Mouse (Mus musculus): ENCODE measurements around the gene Sipa1l3.

The Sipa1l3 gene

DNA sequence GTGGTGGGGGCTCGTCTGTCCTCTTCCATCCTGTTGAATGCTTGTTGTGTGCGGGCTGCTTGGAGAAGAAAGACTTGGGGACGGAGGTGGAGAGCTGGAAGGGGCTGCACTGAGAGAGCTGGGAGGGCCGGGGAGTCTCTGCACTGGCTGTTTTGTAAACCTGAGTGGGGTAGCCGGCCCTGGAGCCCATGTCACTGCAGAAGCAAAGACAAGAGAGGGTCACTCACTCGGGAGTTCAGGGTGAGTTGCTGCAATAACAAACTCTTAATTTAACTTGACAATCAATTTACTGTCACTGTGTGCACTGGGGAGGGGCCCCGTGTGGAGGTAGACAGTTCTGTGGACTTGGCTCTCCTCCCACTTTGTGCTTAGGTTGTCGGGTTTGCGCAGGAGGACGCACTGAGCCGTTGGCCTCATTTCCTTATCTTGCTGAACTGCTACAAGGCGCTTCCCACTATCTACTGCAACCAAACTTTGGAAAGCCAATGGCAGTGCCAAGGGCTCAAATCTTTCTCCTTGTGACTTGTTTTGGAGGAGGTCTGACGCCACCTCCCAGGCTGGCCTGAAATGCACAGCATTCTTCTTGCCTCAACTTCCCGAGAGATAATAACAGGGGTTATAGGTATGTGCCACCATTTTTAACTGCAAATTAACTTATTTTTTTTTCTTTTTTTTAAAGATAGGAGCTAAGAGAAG, 179.3 kb downstream of the Sipa1l3 start:
- DNase-seq (ENCODE audit: low read depth in 2 of 2, low spot score in 2 of 2): no peak

DNA sequence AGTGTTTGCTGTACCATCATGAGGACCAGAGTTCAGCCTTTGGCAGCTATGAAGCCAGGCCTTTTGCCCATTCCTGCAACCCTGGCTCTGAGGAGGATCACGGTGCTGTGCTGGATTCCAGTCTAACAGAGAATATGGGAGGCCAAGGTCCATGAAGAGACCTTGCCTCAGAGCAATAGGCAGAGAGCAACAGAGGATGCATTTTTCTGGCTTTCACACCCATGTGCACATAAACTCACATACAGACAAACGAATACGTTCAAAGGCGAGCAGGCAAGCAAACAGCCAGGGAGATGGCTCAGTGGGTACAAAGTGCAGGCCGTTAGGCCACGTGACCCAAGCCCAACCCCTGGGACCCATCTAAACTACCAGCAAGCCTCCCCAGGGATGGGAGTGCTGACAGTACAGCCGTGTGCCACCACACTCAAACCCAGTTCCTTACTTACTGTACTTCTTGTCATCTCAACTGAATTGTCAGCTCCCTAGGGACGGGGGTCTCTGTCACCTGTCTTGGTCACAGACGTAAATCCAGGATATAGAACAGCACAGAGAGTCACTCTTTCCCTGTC, 180.0 kb downstream of the Sipa1l3 start:
- DNase-seq (ENCODE audit: low read depth in 2 of 2, low spot score in 2 of 2): no peak

DNA sequence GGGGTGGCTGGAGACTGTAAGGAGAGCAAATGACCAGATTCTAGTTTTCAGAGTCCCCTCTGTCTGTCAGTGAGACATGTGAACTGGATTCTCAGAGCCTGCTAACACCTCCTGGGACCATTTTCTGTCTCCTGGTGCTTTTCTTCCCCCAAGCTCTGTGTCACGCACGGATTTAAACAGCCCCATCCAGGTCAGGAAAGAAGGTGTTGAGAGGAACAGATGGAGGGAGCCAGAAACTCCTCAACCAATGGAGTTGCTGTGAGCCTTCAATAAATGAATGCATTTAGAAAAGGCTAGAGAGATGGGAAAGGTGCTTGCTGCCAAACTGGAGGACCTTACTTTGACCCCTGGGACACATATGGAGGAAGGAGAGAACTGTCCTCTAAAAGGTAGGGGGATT, 180.7 kb downstream of the Sipa1l3 start:
- no peak for DNase-seq (ENCODE audit: low read depth in 2 of 2, low spot score in 2 of 2)

DNA sequence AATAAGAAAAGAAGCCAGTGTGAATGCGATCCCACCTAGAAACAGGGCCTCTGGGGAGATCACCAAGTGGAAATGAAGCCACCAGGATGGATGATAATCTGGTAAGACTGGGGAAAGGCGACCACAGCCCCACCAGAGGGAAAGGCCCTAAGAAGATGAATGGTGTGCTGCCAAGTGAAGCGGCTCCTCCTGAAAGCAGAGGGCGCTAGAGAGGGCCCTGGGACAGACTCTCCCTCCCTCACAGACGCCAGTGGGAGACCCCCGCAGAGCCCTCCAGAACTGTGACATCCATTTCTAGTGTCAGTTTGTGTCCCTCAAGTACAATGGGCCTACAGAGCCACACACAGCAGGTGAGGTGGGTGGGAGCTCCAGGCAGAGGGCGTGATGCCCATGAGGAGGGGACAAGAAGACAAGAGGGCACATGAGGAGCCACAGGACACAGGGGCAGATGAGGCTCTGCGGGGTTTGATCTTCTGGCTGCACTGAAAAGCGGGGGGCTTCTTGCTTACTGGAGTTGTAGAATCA, 181.6 kb downstream of the Sipa1l3 start:
- no peak for DNase-seq (ENCODE audit: low read depth in 2 of 2, low spot score in 2 of 2)

DNA sequence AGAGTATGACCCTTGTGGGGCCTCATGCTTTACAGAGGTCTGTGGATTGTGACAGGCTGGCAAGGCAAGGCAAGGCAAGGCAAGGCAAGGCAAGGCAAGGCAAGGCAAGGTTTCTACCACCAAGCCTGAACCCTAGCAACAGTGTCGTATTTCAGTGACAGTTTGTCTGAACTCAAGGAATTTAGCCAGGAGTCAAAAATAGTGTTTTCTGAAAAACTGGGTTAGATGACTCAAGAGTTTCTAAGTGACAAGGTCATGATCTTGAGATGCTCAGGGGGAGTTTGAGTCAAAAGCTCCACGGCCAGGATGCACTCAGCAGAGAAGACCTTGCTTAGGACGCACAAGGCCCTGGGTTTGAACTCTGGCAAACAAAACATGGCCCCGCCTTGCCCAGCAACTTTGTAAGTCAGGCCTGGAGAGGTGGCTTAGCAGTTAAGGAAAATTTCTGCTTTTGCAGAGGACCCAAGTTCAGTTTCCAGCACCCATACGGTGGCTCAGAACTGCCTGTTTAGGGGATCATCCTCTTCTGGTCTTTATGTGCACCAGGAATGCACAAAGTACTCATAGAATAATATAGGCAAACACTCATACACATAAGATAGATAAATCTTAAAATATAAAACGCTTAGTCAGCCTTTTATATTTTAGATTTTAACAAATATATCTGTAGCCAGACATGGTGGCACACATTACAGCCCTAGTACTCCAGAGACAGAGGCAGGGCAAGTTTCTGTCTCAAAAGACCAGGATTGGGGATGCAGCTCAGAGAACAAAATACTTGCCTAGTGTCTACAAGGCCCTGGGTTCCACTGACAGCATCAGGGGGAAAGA, 182.4 kb downstream of the Sipa1l3 start:
- no peak for DNase-seq (ENCODE audit: low read depth in 2 of 2, low spot score in 2 of 2)

DNA sequence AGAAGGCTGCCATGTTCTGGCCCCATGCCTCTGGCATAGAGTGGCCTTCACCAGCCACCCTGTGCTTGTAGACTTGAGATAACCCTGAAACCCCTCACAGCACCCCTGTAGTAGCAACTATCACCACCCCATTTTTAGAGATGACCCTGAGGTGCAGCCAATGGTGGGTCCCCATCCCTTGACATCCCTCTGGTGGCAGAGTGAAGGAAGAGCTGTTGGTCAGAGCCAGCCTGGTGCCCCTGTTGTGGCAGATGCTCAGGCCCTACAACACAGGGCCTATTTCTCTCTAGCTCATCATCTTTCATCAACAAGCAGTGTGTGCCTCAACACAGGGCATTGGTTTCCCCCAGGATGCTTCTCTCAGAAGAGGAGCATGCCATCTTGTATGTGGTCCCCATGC, 183.2 kb downstream of the Sipa1l3 start:
- DNase-seq (ENCODE audit: low read depth in 2 of 2, low spot score in 2 of 2): no peak

DNA sequence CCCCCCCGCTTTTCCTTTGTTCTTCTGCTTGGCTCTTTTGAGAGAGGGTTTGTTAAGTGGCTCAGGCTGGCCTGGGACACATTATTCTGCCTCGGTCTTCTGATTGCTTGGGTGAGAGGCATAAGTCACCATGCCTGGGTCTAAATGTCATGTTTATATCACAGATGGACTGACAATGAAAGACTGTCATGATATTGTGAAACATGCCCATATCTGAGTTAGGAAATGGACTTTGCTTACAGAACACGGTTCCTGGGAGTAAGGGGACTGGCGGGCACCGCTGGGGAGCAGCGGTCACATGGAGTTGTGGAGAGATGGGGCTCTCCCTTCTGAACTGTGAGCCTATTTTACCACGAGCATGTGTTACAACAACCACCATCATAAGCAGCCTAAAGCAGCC, 184.3 kb downstream of the Sipa1l3 start:
- no peak for DNase-seq (ENCODE audit: low read depth in 2 of 2, low spot score in 2 of 2)

DNA sequence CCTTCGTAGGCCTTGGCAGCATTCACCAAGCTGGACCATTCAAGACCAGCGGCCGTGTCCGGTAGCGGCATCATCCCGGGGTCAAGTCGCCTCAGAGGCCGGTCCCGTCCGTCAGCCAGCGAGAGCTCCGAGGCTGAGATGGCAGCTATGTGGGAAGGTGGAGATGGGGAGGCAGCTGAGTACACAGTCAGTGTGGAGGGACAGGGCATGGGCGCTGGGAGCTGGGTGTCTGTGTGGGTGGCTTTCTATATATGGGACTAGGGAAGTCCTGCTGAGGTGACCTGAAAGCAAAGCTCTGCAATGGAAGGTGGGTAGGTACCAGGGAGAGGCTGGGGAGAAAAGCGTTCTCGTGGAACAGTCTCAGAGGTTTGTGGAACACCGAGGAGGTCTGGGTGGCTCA, 189.5 kb downstream of the Sipa1l3 start:
- DNase-seq (ENCODE audit: low read depth in 2 of 2, low spot score in 2 of 2): no peak

DNA sequence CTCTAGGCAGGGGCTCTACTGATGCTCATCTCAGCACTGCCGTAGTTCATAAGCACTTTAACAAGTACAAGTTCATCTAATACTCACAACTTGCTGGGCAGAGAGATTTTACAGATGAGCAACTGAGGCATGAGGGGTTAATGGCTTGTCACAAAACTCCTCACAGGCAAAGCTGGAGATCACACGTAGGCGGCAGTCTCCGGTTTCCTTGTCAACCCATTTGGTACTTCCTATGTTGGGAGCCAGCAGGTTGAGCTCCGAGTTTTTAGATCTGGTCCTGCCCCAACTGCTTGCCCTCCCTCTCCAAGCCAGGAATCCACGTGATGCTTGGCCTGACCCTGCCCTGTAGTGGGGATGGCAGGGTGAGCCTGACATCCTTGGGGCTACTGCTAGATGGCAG, 191.4 kb downstream of the Sipa1l3 start:
- DNase-seq (ENCODE audit: low read depth in 2 of 2, low spot score in 2 of 2): no peak

DNA sequence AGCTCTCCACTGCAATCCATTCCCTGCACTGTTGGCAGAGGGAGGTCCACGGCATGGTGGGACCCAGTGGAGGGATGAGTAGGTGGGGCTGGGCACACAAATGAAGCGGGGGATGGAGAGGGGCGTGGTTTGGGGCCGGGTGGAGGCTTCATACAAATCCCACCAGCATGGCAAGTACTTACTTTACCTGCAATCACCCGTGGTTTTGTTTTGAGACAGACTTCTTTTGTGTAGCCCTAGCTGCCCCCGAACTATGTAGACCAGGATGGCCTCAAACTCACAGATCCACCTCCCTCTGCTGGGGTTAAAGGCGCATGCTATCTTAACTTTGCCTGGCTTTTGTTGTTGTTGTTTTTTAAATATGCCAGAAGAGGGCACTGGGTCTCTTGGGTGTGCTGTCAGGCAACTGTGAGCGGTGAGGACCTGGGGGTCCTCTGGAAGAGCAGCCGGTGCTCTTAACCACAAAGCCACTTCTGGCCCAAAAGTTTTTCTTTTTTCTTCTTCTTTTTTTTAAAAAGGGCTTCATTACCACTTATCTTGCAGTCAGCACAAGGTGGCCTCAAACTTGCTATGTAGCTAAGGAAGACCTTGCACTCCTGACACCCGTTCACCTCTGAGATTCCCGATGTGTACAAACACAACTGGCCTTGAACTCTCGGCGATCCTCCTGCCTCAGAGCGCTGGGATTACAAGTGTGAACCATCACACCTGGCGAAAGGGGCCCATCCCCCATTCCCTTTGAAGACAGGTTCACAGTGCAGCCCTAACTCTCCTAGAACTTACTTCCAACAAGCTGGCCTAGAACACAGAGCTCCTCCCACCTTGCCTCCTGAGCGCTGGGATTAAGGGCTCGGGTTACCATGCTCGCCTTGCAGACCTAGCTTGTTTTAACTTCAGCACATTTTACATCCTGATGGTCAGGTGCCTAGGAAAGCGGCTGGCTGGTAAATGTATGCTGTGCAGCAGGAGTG, 198.8 kb downstream of the Sipa1l3 start:
- DNase-seq (ENCODE audit: low read depth in 2 of 2, low spot score in 2 of 2): no peak

DNA sequence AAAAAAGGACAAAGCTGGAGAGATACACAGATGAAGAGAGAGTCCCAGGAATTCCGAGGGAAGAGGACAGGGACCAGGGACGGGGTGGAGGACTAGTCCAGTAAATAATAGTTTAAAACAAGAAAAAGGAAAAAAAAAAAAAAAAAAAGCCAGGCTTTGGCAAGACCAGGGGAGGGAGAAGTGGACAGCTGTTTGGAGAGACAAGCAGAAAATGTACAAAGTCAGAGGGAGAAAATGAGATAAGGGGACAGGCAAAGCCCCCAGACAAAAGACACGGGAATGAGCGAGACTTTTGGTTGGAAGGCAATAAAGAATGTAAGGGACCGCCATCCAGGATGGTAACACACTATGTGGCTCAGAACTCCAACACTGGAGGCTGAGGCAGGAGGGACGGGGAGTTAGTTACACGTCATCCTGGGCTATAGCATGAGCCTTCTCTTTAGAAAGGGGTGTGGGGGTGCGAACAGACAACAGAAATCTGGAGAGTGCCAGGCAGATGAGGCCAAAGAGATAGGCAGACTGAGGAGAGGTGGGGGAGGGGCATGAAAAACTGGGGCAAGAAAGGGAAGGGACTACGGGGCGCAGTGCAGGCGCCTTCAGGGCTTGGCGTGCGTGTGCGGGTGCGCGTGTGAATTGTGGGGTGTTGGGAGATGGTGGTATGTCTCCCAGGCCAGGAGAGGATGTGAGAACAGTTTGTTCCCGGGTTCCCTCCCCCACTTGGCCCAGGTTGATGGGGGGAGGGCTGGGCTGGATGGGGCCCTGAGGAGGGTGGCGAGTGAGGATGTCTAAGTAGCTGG, 200.1 kb downstream of the Sipa1l3 start:
- no peak for DNase-seq (ENCODE audit: low read depth in 2 of 2, low spot score in 2 of 2)

DNA sequence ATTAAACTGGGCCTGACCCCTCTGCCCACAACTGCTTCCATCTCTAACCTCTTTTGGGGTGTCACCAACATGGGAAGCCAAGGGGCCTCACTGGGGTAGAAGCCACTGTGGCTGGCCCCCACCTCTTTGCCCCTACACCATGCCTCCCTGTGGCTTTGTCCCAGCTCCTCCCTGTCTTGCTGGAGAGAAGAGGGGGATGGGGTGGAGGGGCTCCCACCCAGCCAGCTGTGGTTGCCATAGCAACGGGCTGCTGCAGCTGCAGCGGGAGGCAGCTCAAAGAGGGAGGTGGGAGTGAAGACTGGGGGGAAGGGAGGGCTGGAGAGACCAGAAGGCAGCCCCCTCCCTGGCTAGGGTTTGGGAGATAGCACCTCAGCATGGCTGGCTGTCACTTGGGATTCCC, 200.9 kb downstream of the Sipa1l3 start:
- no peak for DNase-seq (ENCODE audit: low read depth in 2 of 2, low spot score in 2 of 2)

DNA sequence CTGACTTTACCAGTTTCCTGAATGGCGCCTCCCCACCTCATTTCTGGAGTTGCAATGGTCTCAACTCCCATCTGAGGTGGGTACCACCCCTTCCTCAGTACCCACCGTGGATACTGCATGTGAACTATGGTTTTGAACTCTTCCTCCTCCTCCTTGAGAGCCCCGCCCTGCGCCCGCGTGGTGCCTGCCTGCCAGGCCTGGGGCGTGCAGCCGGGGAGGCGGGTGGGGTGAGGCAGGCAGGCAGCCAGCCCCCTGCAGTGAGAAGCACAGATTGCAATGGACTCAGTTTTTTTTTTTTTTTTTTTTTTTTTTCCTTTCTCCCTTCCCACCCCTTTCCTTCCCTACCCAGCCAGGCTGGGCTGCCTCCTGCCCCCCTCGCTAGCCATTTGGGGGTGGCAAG, 201.5 kb downstream of the Sipa1l3 start:
- no peak for DNase-seq (ENCODE audit: low read depth in 2 of 2, low spot score in 2 of 2)

DNA sequence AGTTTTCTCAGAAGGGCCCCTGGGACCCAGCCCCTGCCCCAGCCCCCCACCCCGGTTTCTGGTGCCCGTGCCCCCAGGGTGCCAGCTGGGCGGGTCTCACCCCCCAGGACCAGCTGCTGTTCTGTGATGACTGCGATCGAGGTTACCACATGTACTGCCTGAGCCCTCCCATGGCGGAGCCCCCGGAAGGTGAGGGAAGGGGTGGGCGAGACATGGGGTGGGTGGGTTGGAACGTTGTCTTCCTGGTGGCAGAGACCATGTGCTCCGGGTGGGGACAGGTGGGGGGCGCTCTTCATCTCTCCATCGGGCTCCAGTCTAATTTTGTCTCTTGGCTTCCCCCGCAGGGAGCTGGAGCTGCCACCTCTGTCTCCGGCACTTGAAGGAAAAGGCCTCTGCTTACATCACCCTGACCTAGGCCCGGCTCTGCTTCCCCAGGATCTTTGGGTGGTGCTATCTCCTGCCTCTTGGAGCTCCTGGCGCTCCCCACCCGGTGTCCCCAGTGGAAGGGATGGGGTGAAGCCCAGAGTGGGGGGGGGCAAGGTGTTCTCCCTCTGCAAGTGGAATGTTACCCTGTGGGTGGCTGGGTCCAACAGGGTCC, 202.2 kb downstream of the Sipa1l3 start:
- no peak for DNase-seq (ENCODE audit: low read depth in 2 of 2, low spot score in 2 of 2)

DNA sequence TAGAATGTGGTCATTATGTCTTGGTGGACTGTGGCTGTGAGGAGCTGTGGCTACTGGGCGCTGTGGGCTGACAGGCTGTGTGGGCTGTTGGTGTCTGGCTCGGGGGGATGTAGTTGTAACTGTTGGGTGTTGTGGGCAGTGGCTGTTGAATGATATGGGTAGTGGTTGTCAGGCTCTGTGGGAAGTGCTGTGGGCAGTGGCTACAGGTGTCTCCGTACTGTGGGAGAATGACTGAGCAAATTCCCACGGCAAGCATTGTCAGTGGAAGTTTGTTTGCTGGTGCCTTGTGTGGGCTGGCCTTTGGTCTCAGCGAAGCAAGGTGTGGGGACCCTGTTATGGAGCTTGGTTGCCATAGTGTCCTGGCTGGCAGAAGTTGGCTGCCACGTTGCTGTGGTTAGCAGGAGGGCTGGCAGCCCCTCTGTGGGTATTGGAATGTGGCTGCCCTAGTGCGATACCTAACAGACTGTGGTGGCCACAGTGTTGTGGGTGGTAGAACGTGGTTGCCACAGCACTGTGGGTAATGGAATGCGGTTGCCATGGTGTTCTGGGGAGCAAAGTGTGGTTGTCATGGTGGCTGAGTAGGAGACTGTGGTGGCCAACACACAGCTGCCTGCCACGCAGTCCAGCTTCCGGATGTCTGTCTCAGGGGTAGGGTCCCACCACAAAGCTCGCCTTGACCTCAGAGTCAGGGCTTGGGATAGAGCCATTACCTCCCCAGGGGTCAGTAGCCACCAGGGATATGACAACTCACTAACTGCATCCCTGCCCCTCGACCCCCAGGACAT, 203.4 kb downstream of the Sipa1l3 start:
- DNase-seq (ENCODE audit: low read depth in 2 of 2, low spot score in 2 of 2): no peak

DNA sequence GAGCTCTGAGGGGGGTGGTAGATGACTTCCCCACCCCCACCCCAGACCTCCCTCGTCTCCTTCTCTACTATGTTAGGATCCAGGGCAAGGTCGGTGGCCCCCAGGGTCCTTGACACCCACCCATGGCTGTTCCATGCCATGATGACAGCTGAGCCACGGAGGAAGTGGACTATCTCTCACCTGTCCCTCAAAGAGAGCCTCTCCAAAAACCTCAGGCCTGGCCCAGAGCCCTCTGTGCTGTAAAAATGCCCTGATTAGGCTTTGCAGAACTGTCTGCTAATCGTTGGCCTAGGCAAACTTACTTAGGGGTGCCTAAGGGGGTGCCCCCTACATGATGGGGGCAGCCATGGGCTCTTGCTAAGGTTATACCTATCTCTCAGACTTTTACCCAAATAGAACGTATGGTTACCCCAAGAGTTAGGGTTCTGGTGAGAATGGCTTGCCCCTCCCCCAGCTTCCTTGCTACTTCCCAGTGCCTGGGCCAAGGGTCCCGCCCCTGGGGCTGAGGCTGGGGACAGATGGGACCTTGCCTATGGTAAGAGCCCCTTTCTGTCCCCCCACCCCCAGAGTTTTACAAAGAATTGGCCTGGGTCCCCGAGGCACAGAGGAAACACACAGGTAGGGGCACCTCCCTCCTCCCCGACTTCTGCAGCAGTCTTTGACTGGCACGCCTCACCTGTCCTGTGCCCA, 204.7 kb downstream of the Sipa1l3 start:
- no peak for DNase-seq (ENCODE audit: low read depth in 2 of 2, low spot score in 2 of 2)

DNA sequence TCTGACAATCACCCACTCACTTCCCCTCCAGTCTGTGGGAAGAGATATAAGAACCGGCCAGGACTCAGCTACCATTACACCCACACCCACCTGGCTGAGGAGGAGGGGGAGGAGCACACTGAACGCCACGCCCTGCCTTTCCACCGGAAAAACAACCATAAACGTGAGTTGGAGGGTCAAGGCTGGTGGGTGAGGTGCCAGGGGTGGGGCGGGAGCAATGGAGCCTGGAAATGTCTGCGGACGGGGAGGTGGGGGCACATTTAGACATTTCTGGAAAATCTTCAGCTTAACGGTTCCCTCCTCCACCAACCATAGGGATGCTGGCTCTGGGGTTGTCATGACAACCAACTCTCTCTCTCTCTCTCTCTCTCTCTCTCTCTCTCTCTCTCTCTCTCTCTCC, 205.4 kb downstream of the Sipa1l3 start:
- DNase-seq (ENCODE audit: low read depth in 2 of 2, low spot score in 2 of 2): no peak

DNA sequence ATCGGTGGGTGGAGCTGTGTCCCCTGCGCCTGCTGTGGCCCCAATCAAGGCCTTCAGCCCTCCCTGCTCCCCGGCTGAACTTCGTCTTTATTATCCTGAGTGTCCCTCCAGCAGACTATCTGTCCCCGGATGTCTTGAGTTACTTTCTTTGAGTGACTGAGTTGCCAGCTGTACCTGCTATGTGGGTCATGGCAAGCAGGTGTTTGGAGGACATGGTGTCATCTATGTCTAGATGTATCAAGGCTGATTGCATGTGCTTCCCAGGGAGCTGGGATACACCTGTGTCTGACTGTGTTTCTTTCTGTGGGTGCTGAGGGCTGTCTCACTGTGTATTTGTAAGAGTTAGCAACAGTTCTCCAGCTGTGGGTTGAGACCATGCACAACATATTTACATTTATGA, 208.7 kb downstream of the Sipa1l3 start:
- no peak for DNase-seq (ENCODE audit: low read depth in 2 of 2, low spot score in 2 of 2)
